Mouse (Mus musculus): Measurements from ENCODE around the gene Ophn1. TPM values are rescaled to one million over a fixed set of nuclear protein-coding genes. Genes with fewer than 3 reads are reported as not detected.

Gene Ophn1
- polyA plus RNA-seq (2014; fragmentation: Nextera tagmentation; extraction: Ambion mirVana): 7.8 and 12.9 TPM in 2 replicates

GRCm38 (mm10) chrX:98890406-98891116, at the start of gene Ophn1:
TSS of gene Ophn1 (minus strand) at chrX:98891025.
- Histone ChIP-seq H3K4me1 (ENCODE audit: control insufficient read depth in 2 of 2, insufficient read depth in 2 of 2, low read length in 2 of 2) (no peaks in the 10 kb centered on the region), H3K4me3 (ENCODE audit: control insufficient read depth in 1 of 2, insufficient read depth in 1 of 2, low read depth in 1 of 2, low read length in 2 of 2) (peak within 1 kb of the TSS; percentile 57 to 81), H3K9me3 (ENCODE audit: control insufficient read depth, low read length) (no peaks in the 10 kb centered on the region), H3K27ac (replicated peaks in 1 of 2; ENCODE audit: control insufficient read depth in 1 of 2, insufficient read depth in 1 of 2, low read depth in 2 of 2, low read length in 2 of 2) (peak within 1 kb of the TSS; percentile 76 to 85), H3K36me3 (ENCODE audit: control insufficient read depth, insufficient read depth, low read length) (no peaks in the 10 kb centered on the region), H3K4me2 (ENCODE audit: low read length) (peak within 1 kb of the TSS; percentile 69), H3K9ac (ENCODE audit: low read length) (peak within 1 kb of the TSS; percentile 71), H3K27me3 (ENCODE audit: control insufficient read depth, insufficient read depth, low read length) (no peaks in the 10 kb centered on the region)
- 14% methylated on average over 45 of the region's 48 CpGs for WGBS
- ATAC-seq (ENCODE audit: insufficient number of reproducible peaks, insufficient read depth, low FRiP score, low read depth): peak; percentile 90

GRCm38 (mm10) chrX:98937555-98938294, 46.9 kb upstream of the Ophn1 start:
- Histone ChIP-seq H3K4me1 (ENCODE audit: control insufficient read depth in 2 of 2, insufficient read depth in 2 of 2, low read length in 2 of 2) (peaks cover 0 to 7% of the 10 kb centered on the region in 2 experiments; a peak in 2 of 4 replicates), H3K4me3 (ENCODE audit: control insufficient read depth in 1 of 2, insufficient read depth in 1 of 2, low read depth in 1 of 2, low read length in 2 of 2) (peak overlapping the region; percentile 66 to 73), H3K4me2 (ENCODE audit: low read length) (peak overlapping the region; percentile 70), H3K36me3 (ENCODE audit: control insufficient read depth, insufficient read depth, low read length) (peaks cover 21% of the 10 kb centered on the region), H3K27me3 (ENCODE audit: control insufficient read depth, insufficient read depth, low read length) (no peaks in the 10 kb centered on the region), H3K9me3 (ENCODE audit: control insufficient read depth, low read length) (no peaks in the 10 kb centered on the region), H3K9ac (ENCODE audit: low read length) (peak overlapping the region; percentile 82), H3K27ac (replicated peaks in 1 of 2; ENCODE audit: control insufficient read depth in 1 of 2, insufficient read depth in 1 of 2, low read depth in 2 of 2, low read length in 2 of 2) (peak overlapping the region; percentile 96)
- whole genome bisulfite sequencing: 23% methylated on average over 57 of the region's 57 CpGs
- peak; percentile 89 for ATAC-seq (ENCODE audit: insufficient number of reproducible peaks, insufficient read depth, low FRiP score, low read depth)

GRCm38 (mm10) chrX:98936707-98937554, 46.1 kb upstream of the Ophn1 start:
- Histone ChIP-seq H3K4me3 (ENCODE audit: control insufficient read depth in 1 of 2, insufficient read depth in 1 of 2, low read depth in 1 of 2, low read length in 2 of 2) (peak overlapping the region; percentile 66 to 73), H3K36me3 (ENCODE audit: control insufficient read depth, insufficient read depth, low read length) (peaks cover 13% of the 10 kb centered on the region; the same call in 1 of the 2 replicates), H3K4me1 (ENCODE audit: control insufficient read depth in 2 of 2, insufficient read depth in 2 of 2, low read length in 2 of 2) (peaks cover 0 to 7% of the 10 kb centered on the region in 2 experiments; a peak in 2 of 4 replicates), H3K27ac (replicated peaks in 1 of 2; ENCODE audit: control insufficient read depth in 1 of 2, insufficient read depth in 1 of 2, low read depth in 2 of 2, low read length in 2 of 2) (peak overlapping the region; percentile 96), H3K27me3 (ENCODE audit: control insufficient read depth, insufficient read depth, low read length) (no peaks in the 10 kb centered on the region), H3K9me3 (ENCODE audit: control insufficient read depth, low read length) (no peaks in the 10 kb centered on the region), H3K9ac (ENCODE audit: low read length) (peak overlapping the region; percentile 82), H3K4me2 (ENCODE audit: low read length) (peak overlapping the region; percentile 70)
- peak; percentile 85 for ATAC-seq (ENCODE audit: insufficient number of reproducible peaks, insufficient read depth, low FRiP score, low read depth)
- 27% methylated on average over 66 of the region's 66 CpGs for WGBS

GRCm38 (mm10) chrX:98936101-98936500, 45.3 kb upstream of the Ophn1 start, which contains the start of gene Yipf6:
TSS of gene Yipf6 (plus strand) at chrX:98936316.
- Histone ChIP-seq H3K9ac (ENCODE audit: low read length) (peak within 1 kb of the TSS; percentile 82), H3K4me3 (ENCODE audit: control insufficient read depth in 1 of 2, insufficient read depth in 1 of 2, low read depth in 1 of 2, low read length in 2 of 2) (peak within 1 kb of the TSS; percentile 66 to 73), H3K4me1 (ENCODE audit: control insufficient read depth in 2 of 2, insufficient read depth in 2 of 2, low read length in 2 of 2) (peaks cover 0 to 7% of the 10 kb centered on the region in 2 experiments; a peak in 2 of 4 replicates), H3K27me3 (ENCODE audit: control insufficient read depth, insufficient read depth, low read length) (no peaks in the 10 kb centered on the region), H3K27ac (replicated peaks in 1 of 2; ENCODE audit: control insufficient read depth in 1 of 2, insufficient read depth in 1 of 2, low read depth in 2 of 2, low read length in 2 of 2) (peak within 1 kb of the TSS; percentile 96), H3K9me3 (ENCODE audit: control insufficient read depth, low read length) (no peaks in the 10 kb centered on the region), H3K4me2 (ENCODE audit: low read length) (peak within 1 kb of the TSS; percentile 70), H3K36me3 (ENCODE audit: control insufficient read depth, insufficient read depth, low read length) (peaks cover 12% of the 10 kb centered on the region; the same call in 1 of the 2 replicates)
- ATAC-seq (ENCODE audit: insufficient number of reproducible peaks, insufficient read depth, low FRiP score, low read depth): no peak
- 67% methylated on average over 3 of the region's 3 CpGs for WGBS

- no peaks in the 10 kb centered on the region for H3K9me3 ChIP-seq (ENCODE audit: control insufficient read depth, low read length)
- WGBS: 16% methylated on average over 6 of the region's 6 CpGs
- H3K4me2 ChIP-seq (ENCODE audit: low read length): no peak overlapping the region
- no peak for ATAC-seq (ENCODE audit: insufficient number of reproducible peaks, insufficient read depth, low FRiP score, low read depth)
- H3K36me3 ChIP-seq (ENCODE audit: control insufficient read depth, insufficient read depth, low read length): no peaks in the 10 kb centered on the region
- H3K27me3 ChIP-seq (ENCODE audit: control insufficient read depth, insufficient read depth, low read length): no peaks in the 10 kb centered on the region
- H3K4me3 ChIP-seq (ENCODE audit: control insufficient read depth in 1 of 2, insufficient read depth in 1 of 2, low read depth in 1 of 2, low read length in 2 of 2): no peak overlapping the region
- H3K27ac ChIP-seq (replicated peaks in 1 of 2; ENCODE audit: control insufficient read depth in 1 of 2, insufficient read depth in 1 of 2, low read depth in 2 of 2, low read length in 2 of 2): no peak overlapping the region
- H3K4me1 ChIP-seq (ENCODE audit: control insufficient read depth in 2 of 2, insufficient read depth in 2 of 2, low read length in 2 of 2): no peaks in the 10 kb centered on the region
- no peak overlapping the region for H3K9ac ChIP-seq (ENCODE audit: low read length)
Measured at GRCm38 (mm10) chrX:98919423-98919822, 28.6 kb upstream of the Ophn1 start.

- ATAC-seq (ENCODE audit: insufficient number of reproducible peaks, insufficient read depth, low FRiP score, low read depth): no peak
- H3K36me3 ChIP-seq (ENCODE audit: control insufficient read depth, insufficient read depth, low read length): no peaks in the 10 kb centered on the region
- H3K27me3 ChIP-seq (ENCODE audit: control insufficient read depth, insufficient read depth, low read length): no peaks in the 10 kb centered on the region
- 50% methylated on average over 1 of the region's 1 CpGs for WGBS
- H3K4me2 ChIP-seq (ENCODE audit: low read length): no peak overlapping the region
- H3K4me1 ChIP-seq (ENCODE audit: control insufficient read depth in 2 of 2, insufficient read depth in 2 of 2, low read length in 2 of 2): no peaks in the 10 kb centered on the region
- no peak overlapping the region for H3K4me3 ChIP-seq (ENCODE audit: control insufficient read depth in 1 of 2, insufficient read depth in 1 of 2, low read depth in 1 of 2, low read length in 2 of 2)
- no peak overlapping the region for H3K27ac ChIP-seq (replicated peaks in 1 of 2; ENCODE audit: control insufficient read depth in 1 of 2, insufficient read depth in 1 of 2, low read depth in 2 of 2, low read length in 2 of 2)
- H3K9ac ChIP-seq (ENCODE audit: low read length): no peak overlapping the region
- H3K9me3 ChIP-seq (ENCODE audit: control insufficient read depth, low read length): no peaks in the 10 kb centered on the region
Measured at GRCm38 (mm10) chrX:98908910-98909309, 18.1 kb upstream of the Ophn1 start.

GRCm38 (mm10) chrX:98904226-98904625, 13.4 kb upstream of the Ophn1 start:
- no peak for ATAC-seq (ENCODE audit: insufficient number of reproducible peaks, insufficient read depth, low FRiP score, low read depth)
- Histone ChIP-seq H3K27me3 (ENCODE audit: control insufficient read depth, insufficient read depth, low read length) (no peaks in the 10 kb centered on the region), H3K9ac (ENCODE audit: low read length) (no peak overlapping the region), H3K4me1 (ENCODE audit: control insufficient read depth in 2 of 2, insufficient read depth in 2 of 2, low read length in 2 of 2) (no peaks in the 10 kb centered on the region), H3K4me3 (ENCODE audit: control insufficient read depth in 1 of 2, insufficient read depth in 1 of 2, low read depth in 1 of 2, low read length in 2 of 2) (no peak overlapping the region), H3K36me3 (ENCODE audit: control insufficient read depth, insufficient read depth, low read length) (no peaks in the 10 kb centered on the region), H3K4me2 (ENCODE audit: low read length) (no peak overlapping the region), H3K9me3 (ENCODE audit: control insufficient read depth, low read length) (no peaks in the 10 kb centered on the region), H3K27ac (replicated peaks in 1 of 2; ENCODE audit: control insufficient read depth in 1 of 2, insufficient read depth in 1 of 2, low read depth in 2 of 2, low read length in 2 of 2) (no peak overlapping the region)
- 77% methylated on average over 6 of the region's 6 CpGs for WGBS

Measured in heart, embryonic 14.5 days (tissue).